Mouse (Mus musculus) embryonic facial prominence, embryonic 10.5 days (tissue): ENCODE measurements around the gene Aph1c. TPM values are rescaled to one million over a fixed set of nuclear protein-coding genes. Genes with fewer than 3 reads are reported as not detected.
"Not testable (repeated sequence)": the region's sequence is repeated elsewhere in the genome, so short reads cannot be mapped to it uniquely, and the experiment has no call there.

Experiments used
- DNase-seq: peaks from one replicate; pipeline ENCODE4 v3.0.0-alpha.2; 2017; ENCODE audit warnings: low spot score
- H3K27ac ChIP-seq: fragments of 300-500 bp; sonication (generic); replicated peaks from 2 replicates; pipeline ENCODE4 v1.5.1; 2016; ENCODE audit warnings: mild to moderate bottlenecking
- H3K27me3 ChIP-seq: fragments of 300-500 bp; sonication (generic); replicated peaks from 2 replicates; pipeline ENCODE4 v1.6.1; 2016; ENCODE audit warnings: low read depth, mild to moderate bottlenecking; ENCODE audit not compliant: poor library complexity, severe bottlenecking
- H3K36me3 ChIP-seq: fragments of 300-500 bp; sonication (generic); replicated peaks from 2 replicates; pipeline ENCODE4 v1.6.1; 2016; ENCODE audit warnings: mild to moderate bottlenecking, moderate library complexity
- H3K4me1 ChIP-seq: fragments of 300-500 bp; sonication (generic); 2 replicates; pipeline ENCODE4 v1.6.1; 2016
- H3K4me3 ChIP-seq: fragments of 300-500 bp; sonication (generic); 2 replicates; pipeline ENCODE4 v1.5.1; 2016; ENCODE audit warnings: mild to moderate bottlenecking, moderate library complexity
- H3K9me3 ChIP-seq: fragments of 300-500 bp; sonication (generic); 2 replicates; pipeline ENCODE4 v1.6.1; 2016; ENCODE audit warnings: mild to moderate bottlenecking
- WGBS: fragments of 180-500 bp; shearing (Covaris S2); methylation state at CpG from one replicate; pipeline ENCODE4 v1.1.7; 2016; 5-methylcytosine and 5-hydroxymethylcytosine counted together
- polyA plus RNA-seq: library from polyadenylated mRNA; unstranded; fragments of >200 nt; fragmentation: Nextera tagmentation; extraction: Ambion mirVana; gene quantifications from 2 replicates; pipeline ENCODE4 v1.2.1, GENCODE M21; 2016

The Aph1c gene
- polyA plus RNA-seq, 1 experiment from 2014 or later = 1.8 TPM

GRCm38 (mm10) chr9:66822255-66822654 lies 12.3 kb downstream of the Aph1c start:
- not testable (repeated sequence) for H3K4me3 ChIP-seq, DNase-seq, H3K36me3 ChIP-seq, H3K27ac ChIP-seq, H3K4me1 ChIP-seq, H3K27me3 ChIP-seq, H3K9me3 ChIP-seq
- WGBS = 82% methylated on average over 2 of the region's 5 CpGs

DNA sequence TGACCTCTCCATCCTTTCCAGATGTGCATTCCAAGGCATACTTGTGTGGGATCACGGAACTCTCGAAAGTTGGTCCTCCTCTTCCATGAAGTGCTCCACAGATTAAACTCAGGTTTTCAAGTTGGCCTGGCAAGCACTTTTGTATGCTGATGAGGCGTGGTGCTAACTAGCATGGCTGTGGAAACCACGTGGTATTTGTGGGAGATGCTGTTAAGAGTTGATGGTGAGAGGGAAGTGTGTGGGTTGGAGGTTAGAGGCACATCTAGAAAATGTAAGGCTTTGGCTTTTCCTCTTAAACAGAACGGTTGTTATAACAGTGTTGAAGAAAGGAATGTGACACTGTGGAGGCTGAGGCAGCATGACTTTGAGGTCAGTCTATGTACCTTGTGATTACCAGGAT lies 13.5 kb downstream of the Aph1c start:
- Histone ChIP-seq H3K27me3 (no peaks in the 10 kb centered on the region), H3K36me3 (no peaks in the 10 kb centered on the region), H3K4me3 (no peak overlapping the region), H3K9me3 (no peaks in the 10 kb centered on the region), H3K4me1 (0 out of 2 replicates have a peak, but pooled peaks cover 1% of the 10 kb centered on the region), H3K27ac (no peak overlapping the region)
- DNase-seq = no peak
- 78% methylated on average over 5 of the region's 5 CpGs for WGBS

DNA sequence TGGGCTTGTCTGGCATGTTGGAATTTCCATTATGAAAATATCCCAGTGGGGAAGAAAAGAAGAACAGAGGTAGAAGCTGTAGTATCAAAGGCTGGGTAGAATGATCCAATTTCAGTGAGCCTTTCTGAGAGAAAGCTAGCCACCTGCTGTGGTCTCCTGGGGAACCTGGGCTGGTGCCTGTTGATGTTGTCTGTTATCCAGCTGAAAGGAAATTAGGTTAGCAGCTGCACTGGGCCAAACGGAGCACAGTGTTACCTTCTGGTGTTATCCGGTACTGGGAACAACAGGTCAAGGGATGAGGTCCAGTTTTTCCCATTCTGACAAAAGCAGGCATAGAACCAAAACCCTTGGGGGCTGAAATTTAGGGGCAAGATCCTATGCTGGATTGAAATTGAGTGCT lies 21.1 kb downstream of the Aph1c start:
- no peaks in the 10 kb centered on the region for H3K9me3 ChIP-seq
- peaks cover 4% of the 10 kb centered on the region; the same call in 1 of the 2 replicates for H3K27me3 ChIP-seq
- H3K4me3 ChIP-seq = no peak overlapping the region
- WGBS = 9% methylated on average over 2 of the region's 2 CpGs
- DNase-seq = no peak
- H3K36me3 ChIP-seq = no peaks in the 10 kb centered on the region
- peaks cover 24% of the 10 kb centered on the region for H3K4me1 ChIP-seq
- H3K27ac ChIP-seq = no peak overlapping the region

- DNase-seq = peak; percentile 54
- peaks cover 11% of the 10 kb centered on the region for H3K4me1 ChIP-seq
- H3K9me3 ChIP-seq, H3K36me3 ChIP-seq: not testable (repeated sequence)
- 1% methylated on average over 36 of the region's 37 CpGs for WGBS
- peaks cover 66% of the 10 kb centered on the region for H3K27me3 ChIP-seq
- peak overlapping the region; percentile 51 for H3K4me3 ChIP-seq
- peak overlapping the region; percentile 63; the same call in 1 of the 2 replicates for H3K27ac ChIP-seq
Measured at GRCm38 (mm10) chr9:66805951-66806350, 28.6 kb downstream of the Aph1c start.

- DNase-seq = no peak
- 50% methylated on average over 12 of the region's 12 CpGs for WGBS
- H3K4me3 ChIP-seq = no peak overlapping the region
- H3K36me3 ChIP-seq = no peaks in the 10 kb centered on the region
- peaks cover 11% of the 10 kb centered on the region for H3K4me1 ChIP-seq
- H3K27ac ChIP-seq = no peak overlapping the region
- no peaks in the 10 kb centered on the region for H3K9me3 ChIP-seq
- H3K27me3 ChIP-seq = peaks cover 52% of the 10 kb centered on the region
Measured at GRCm38 (mm10) chr9:66801947-66802346, 32.6 kb downstream of the Aph1c start.

DNA sequence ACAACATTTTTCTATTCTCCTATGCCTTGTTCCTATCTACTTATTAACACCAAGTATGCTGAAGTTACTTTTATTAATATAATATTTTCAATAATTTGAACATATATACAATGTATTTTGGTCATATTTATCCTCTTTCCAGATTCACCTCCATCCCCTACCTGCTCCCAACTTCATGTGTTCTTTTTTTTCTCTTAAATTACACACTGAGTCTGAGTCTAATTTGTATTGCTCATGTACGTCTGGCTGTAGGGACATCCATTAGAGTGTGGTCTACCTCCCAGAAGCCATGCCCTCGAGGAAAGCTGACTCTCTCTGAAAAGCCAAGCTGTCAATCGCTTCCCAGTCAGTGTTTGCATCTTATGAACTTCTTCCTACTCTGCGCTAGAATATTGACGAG lies 37.8 kb downstream of the Aph1c start, which contains the start of gene Gm10647:
Gm10647 (plus strand) TSS at position 301 of the 400 bp plus-strand sequence.
- Histone ChIP-seq H3K36me3 (no peaks in the 10 kb centered on the region), H3K27me3 (peaks cover 9% of the 10 kb centered on the region), H3K4me3 (peak within 1 kb of the TSS; percentile 76), H3K9me3 (no peaks in the 10 kb centered on the region), H3K4me1 (peaks cover 19% of the 10 kb centered on the region), H3K27ac (peak within 1 kb of the TSS; percentile 92)
- DNase-seq = no peak
- 74% methylated on average over 5 of the region's 5 CpGs for WGBS

- H3K27ac ChIP-seq = peak within 1 kb of the TSS; percentile 92
- H3K27me3 ChIP-seq = peaks cover 5% of the 10 kb centered on the region; the same call in 1 of the 2 replicates
- H3K9me3 ChIP-seq = no peaks in the 10 kb centered on the region
- peaks cover 17% of the 10 kb centered on the region for H3K4me1 ChIP-seq
- DNase-seq = peak; percentile 98
- H3K4me3 ChIP-seq = peak within 1 kb of the TSS; percentile 76
- WGBS = under 1% methylated on average over 42 of the region's 42 CpGs
- no peaks in the 10 kb centered on the region for H3K36me3 ChIP-seq
Measured at GRCm38 (mm10) chr9:66795464-66796324, 38.8 kb downstream of the Aph1c start, which contains the start of gene Aph1b. Aph1b (minus strand) TSS chr9:66795490.

- H3K4me1 ChIP-seq = peaks cover 17% of the 10 kb centered on the region
- H3K27ac ChIP-seq = peak overlapping the region; percentile 92
- no peak for DNase-seq
- H3K9me3 ChIP-seq = no peaks in the 10 kb centered on the region
- WGBS = 2% methylated on average over 43 of the region's 43 CpGs
- H3K4me3 ChIP-seq = peak overlapping the region; percentile 76
- peaks cover 5% of the 10 kb centered on the region; the same call in 1 of the 2 replicates for H3K27me3 ChIP-seq
- H3K36me3 ChIP-seq = peaks cover 7% of the 10 kb centered on the region
Measured at GRCm38 (mm10) chr9:66794629-66795463, 39.7 kb downstream of the Aph1c start.

DNA sequence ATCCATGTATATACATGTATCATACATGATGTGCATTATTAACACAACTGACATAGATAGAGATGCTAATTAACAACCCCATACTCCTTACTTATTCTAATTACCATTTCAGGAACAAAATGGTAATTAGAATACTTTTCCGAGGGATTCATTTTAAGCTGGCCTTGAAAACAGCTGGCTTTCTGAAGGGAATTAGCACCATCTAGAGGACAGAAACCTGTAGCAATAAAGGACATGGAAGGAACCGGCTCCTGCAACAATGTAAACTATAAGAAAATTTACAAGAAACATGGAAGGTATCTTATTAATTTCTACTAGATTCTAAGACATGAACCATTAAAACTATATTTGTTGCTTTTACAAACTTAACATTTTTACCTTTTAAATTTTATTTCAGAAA lies 46.7 kb downstream of the Aph1c start:
- WGBS = 14% methylated on average over 2 of the region's 2 CpGs
- DNase-seq = no peak
- H3K36me3 ChIP-seq = peaks cover 10% of the 10 kb centered on the region
- H3K27me3 ChIP-seq = no peaks in the 10 kb centered on the region
- no peak overlapping the region for H3K27ac ChIP-seq
- H3K4me1 ChIP-seq = no peaks in the 10 kb centered on the region
- H3K9me3 ChIP-seq = no peaks in the 10 kb centered on the region
- H3K4me3 ChIP-seq = no peak overlapping the region

DNA sequence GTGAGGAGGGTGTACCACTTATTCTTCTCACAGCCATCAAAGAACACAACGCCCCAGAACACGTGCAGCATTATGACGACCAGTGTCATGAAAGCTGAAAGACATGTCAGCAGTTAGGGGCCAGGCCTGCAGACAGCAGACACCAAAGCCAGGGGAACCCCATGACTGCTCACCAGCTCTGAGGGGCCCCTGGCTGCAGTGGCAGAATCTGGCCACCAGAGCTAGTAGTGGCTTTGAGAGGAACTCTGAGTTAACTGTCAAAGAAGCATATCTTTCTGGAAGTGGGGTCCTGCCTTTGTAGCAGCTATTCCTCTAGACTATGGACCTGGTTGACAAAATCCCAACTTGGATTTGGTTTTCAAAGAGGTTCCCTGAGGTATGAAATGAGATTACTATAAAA lies 50.0 kb downstream of the Aph1c start:
- DNase-seq, H3K27ac ChIP-seq, H3K36me3 ChIP-seq, H3K27me3 ChIP-seq, H3K4me3 ChIP-seq, H3K9me3 ChIP-seq, H3K4me1 ChIP-seq: not testable (repeated sequence)
- WGBS = 89% methylated on average over 2 of the region's 3 CpGs

DNA sequence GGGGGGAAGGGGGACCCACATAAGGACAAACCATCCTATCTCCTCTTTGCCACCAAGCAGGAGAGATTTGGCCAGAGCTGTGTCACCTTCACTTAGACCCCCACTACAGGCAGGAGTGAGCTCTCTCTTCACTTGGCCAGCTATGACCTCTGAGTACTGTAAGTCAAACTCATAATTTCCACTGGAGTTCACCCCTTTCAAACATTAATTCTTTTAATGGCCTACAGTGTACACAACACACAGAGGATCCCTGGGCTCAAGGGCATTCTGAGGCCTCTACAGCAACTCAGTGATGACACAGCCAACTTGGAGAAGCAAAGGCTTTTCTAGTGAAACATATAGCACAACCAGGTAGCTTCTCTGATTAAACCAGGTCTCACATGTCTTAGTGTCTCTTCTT lies 63.8 kb downstream of the Aph1c start:
- no peak overlapping the region for H3K27ac ChIP-seq
- H3K36me3 ChIP-seq = no peaks in the 10 kb centered on the region
- H3K4me1 ChIP-seq = no peaks in the 10 kb centered on the region
- H3K4me3 ChIP-seq = no peak overlapping the region
- H3K27me3 ChIP-seq = no peaks in the 10 kb centered on the region
- DNase-seq = no peak
- H3K9me3 ChIP-seq = no peaks in the 10 kb centered on the region

DNA sequence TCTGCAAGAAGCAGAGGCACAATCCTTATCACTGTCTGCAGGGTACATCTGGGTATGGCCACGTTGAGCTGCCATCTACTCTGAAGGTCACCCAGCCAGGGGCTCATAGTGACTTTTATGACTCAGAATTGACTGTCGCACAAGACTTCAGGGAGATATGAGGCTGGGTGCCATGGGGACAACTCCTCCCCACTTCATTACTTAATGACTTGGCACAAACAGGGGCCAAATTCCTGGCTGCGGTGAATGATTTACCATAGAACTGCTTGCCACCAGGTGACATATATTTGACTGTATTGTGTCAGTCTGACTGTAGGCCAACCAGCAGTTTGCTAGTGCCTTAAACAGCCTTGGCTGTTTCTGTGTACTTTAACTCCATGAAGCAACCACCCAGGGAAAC lies 65.3 kb downstream of the Aph1c start:
- H3K27me3 ChIP-seq = no peaks in the 10 kb centered on the region
- no peaks in the 10 kb centered on the region for H3K4me1 ChIP-seq
- no peaks in the 10 kb centered on the region for H3K36me3 ChIP-seq
- no peak for DNase-seq
- 84% methylated on average over 3 of the region's 3 CpGs for WGBS
- no peak overlapping the region for H3K27ac ChIP-seq
- H3K9me3 ChIP-seq = no peaks in the 10 kb centered on the region
- no peak overlapping the region for H3K4me3 ChIP-seq
